8 mouse cellular contexts compared by ENCODE assay signal in the genomic region with DNA sequence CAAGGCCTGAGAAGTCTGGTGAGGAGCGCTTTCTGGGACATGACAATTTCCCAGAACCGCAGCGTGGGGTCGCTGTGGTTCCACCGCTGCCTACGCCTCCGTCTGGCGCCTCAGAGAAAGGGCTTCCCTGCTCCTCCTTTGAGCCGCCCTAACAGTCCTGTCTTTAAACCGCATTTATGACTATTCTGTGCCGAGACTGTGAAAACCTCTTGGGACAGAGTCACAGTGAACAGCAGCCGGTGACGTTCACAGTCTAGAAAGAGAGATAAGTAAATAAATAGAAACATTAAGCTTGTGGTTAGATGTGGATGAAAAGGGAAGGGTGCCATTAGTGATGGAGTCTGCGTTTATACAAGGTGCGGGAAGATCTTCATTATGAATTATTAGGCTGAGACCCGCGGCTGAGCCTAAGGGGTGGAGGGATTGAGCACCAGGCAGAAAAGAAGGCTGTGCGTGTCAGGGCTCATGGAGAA. TPM values are rescaled to one million over a fixed set of nuclear protein-coding genes. Genes with fewer than 3 reads are reported as not detected.
DNase-seq lines count a peak whose midpoint lies in the region; ATAC-seq lines count a peak whose summit lies in the region.

No protein-coding gene starts in this region.

- peaks cover 2% of the 10 kb centered on the region; the same call in 1 of the 2 replicates for H3K9me3 ChIP-seq in hindbrain, embryonic 16.5 days (ENCODE audit: control insufficient read depth, low read length)

- peaks cover 13% of the 10 kb centered on the region; the same call in 1 of the 2 replicates for H3K4me1 ChIP-seq in hindbrain, embryonic 16.5 days (ENCODE audit: control insufficient read depth, insufficient read depth, low read depth, low read length)

- peak overlapping the region; percentile 73 for H3K27ac ChIP-seq in hindbrain, embryonic 16.5 days (ENCODE audit: low read depth, low read length)

- no peaks in the 10 kb centered on the region for H3K36me3 ChIP-seq in hindbrain, embryonic 16.5 days (ENCODE audit: control insufficient read depth, insufficient read depth, low read length)

- peaks cover 2% of the 10 kb centered on the region; the same call in 1 of the 2 replicates for H3K27me3 ChIP-seq in hindbrain, embryonic 16.5 days (replicated peaks; ENCODE audit: control insufficient read depth, insufficient read depth, low read length)

- H3K9ac ChIP-seq in hindbrain, embryonic 16.5 days (ENCODE audit: low read depth, low read length) = peak overlapping the region; percentile 60

- intact Hi-C loops in left cerebral cortex, postnatal 25 days (cut with DNase I) = loop anchor here (2.0 to 10.0 kb wide), 6 partner anchors 61 to 569 kb away; a partner anchor contains a TSS

- 2% methylated on average over 18 of the region's 18 CpGs for WGBS in hindbrain, embryonic 16.5 days

- peak; percentile 88 for ATAC-seq in hindbrain, embryonic 16.5 days

- H3K4me2 ChIP-seq in hindbrain, embryonic 16.5 days (ENCODE audit: low read length) = peak overlapping the region; percentile 61

- H3K4me3 ChIP-seq in hindbrain, embryonic 16.5 days (ENCODE audit: low read length) = peak overlapping the region; percentile 38

- peak; percentile 57 for DNase-seq in kidney, adult 18-20 months
- no peak for DNase-seq in kidney, adult 11 months
- DNase-seq in cerebellum, adult 9-11 months = peak; percentile 67
- peak; percentile 46 to 71 for DNase-seq in frontal cortex, postnatal 14 days (ENCODE audit: low spot score in 2 of 2)
- DNase-seq in left cerebral cortex, postnatal 25 days (ENCODE audit: low spot score in 2 of 2) = peak; percentile 77 to 82
- peak; percentile 83 for DNase-seq in mesoderm, embryonic 11.5 days (ENCODE audit: low read depth, low spot score)
- DNase-seq in right cerebral cortex, postnatal 4 days = peak; percentile 71

RNA-seq across cellular contexts. Expression of a gene that starts 59.1 kb away (rescaled TPM):
- 17.9 and 18.8 TPM in 2 replicates for polyA plus RNA-seq in hindbrain, embryonic 16.5 days (2015; fragmentation: Nextera tagmentation; extraction: Ambion mirVana)
- total RNA-seq in left cerebral cortex, postnatal 25 days (2021) = 10 to 100 TPM; 97.0 to 97.3 TPM
